Mouse (Mus musculus) layer of hippocampus, postnatal 14 days (tissue): ENCODE data around the gene Srrt. TPM values are rescaled to one million over a fixed set of nuclear protein-coding genes. Genes with fewer than 3 reads are reported as not detected.
"Not testable (repeated sequence)": the region's sequence is repeated elsewhere in the genome, so short reads cannot be mapped to it uniquely, and the experiment has no call there.

Source experiments
- DNase-seq, 2 experiments: peaks; one replicate each; pipeline ENCODE4 v3.0.0; 2021 to 2022; ENCODE audit warnings: low spot score in 2 of 2, mixed read lengths in 1 of 2
- total RNA-seq, 2 experiments: library from RNA; stranded (reverse); gene quantifications; 2 replicates each; pipeline ENCODE4 v1.2.3; 2021

Gene Srrt
- total RNA-seq, 2 experiments from 2014 or later = 189 to 217 TPM

GRCm38 (mm10) chr5:137301253-137301652, 6.2 kb downstream of the Srrt start:
- no peak for DNase-seq

GRCm38 (mm10) chr5:137299240-137299639, 8.2 kb downstream of the Srrt start:
- no peak for DNase-seq

GRCm38 (mm10) chr5:137297126-137297525, 10.3 kb downstream of the Srrt start:
- no peak for DNase-seq

DNA sequence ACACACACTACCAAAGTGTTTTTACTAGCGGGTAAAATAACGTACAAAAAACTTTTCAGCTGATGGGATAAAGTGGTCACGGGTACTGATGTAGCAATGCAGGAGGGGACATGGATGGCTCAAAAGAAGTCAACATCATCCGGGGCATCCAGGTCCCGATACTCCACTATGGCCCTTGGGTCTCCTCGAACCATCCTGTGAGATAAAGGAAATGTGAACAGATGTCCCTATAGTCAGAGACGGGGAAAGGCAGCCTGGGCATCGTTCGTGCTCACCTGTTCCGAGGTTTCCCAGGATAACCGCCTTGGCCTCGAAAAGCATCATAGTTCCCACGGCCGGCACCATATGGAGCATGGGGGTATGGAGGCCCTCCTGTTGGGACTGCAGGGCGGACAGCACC, 11.8 kb downstream of the Srrt start:
- no peak for DNase-seq

DNA sequence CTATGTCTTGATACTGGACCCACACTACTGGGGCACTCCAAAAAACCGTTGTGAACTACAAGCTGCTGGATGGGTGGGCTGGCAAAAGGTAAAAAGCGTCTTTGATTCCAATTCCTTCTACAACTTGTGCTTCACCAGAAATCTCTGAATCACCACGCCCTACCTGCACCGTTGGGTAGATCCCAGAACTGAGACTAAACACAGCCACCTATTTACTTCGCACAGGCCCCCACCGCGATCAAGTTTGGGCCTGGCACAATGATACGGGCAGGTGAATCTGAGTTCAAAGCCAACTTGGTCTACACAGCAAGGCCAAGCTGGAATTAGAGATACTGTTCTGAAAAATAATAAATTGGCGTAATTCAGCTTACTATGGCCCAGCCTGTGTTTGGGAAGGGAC, 12.2 kb downstream of the Srrt start:
- no peak for DNase-seq

- DNase-seq = no peak
These were observed 12.8 kb downstream of the Srrt start for GRCm38 (mm10) chr5:137294744-137295093.

DNA sequence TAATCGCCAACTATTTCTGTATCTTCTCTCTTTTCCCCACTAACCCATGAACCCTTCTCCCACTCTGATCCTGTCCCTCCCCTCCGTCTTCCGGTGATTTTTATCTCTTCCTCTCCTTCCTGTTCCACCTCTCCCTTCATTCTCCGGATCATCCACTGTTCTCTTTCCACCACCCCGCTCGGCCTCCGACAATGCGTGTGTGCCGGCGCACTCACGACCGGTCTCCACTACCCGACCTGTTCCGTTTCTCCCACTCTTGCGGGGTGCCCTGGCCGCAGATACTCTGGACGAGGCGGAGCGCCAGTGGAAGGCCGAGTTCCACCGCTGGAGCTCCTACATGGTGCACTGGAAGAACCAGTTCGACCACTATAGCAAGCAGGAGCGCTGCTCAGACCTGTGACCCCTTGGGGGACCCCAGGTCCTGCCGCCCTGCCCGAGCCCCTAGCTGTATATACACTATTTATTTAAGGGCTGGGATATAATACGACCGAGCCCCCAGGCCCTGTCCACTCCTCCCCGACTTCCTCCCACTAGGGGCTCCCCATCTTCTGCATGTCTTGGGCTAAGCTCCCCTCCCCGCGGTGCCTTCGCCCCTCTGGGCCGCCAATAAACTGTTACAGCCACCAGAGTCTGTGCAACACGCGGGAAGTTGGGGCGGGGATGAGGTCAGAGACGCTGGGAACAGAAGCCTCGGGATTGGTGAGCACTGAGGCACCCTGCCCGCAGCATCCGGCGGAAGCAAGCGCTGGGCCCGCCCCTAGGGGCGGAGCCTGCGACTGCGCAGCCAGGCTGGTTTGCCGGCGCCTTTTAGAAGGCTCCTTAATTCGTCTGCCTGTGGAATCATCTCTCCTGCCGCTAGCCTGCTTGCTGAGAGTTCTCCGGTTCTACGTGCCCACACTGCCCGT, 13.4 kb downstream of the Srrt start, which contains the start of gene Ufsp1:
Ufsp1 (plus strand) TSS at position 791 of the 905 bp plus-strand sequence.
- DNase-seq = peak; percentile 95 to 97

- DNase-seq = no peak
These were observed 14.2 kb downstream of the Srrt start for GRCm38 (mm10) chr5:137293282-137293681.

GRCm38 (mm10) chr5:137291381-137291926, 16.0 kb downstream of the Srrt start:
- DNase-seq = no peak

GRCm38 (mm10) chr5:137290677-137291076, 16.8 kb downstream of the Srrt start:
- no peak for DNase-seq

GRCm38 (mm10) chr5:137289591-137290365, 17.7 kb downstream of the Srrt start:
- no peak for DNase-seq

- DNase-seq = peak; percentile 57 to 59
These were observed 18.4 kb downstream of the Srrt start for GRCm38 (mm10) chr5:137288999-137289470.

DNA sequence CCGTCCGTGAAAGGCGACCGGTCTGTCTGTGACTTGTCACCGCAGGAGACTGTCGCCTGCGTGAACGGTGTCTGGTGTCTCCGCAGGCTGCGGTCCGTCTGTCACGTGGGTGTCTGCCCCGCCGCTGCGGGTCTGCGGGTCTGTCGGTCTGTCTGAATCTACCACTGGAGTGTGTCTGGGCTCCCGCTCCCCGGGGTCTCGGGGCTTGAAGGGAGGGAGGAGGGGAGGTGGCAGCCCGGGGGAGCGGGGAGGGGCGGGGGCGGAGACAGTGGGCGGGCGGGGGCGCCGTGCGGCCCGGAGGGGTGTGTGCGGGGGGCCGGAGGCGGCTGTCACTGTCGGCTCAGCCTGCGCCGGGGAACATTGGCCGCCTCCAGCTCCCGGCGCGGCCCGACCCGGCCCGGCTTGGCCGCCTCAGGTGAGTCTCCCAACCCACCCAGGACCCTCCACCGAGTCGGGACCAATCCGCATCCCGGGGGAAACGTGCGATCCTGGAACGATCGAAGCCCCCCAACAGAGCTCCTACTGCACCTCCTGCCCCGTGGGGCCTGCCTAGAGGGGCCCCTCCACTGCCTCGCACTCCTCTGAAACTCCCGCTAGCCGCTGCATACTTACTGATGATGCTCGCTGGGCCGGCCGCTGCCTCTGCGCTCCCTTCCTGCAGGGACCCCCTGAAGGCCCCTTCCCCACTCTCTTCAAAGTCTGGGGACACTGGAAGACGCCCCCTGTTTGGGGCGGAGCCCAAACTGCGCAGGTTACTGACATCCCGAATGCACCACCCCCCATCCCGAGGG, 19.3 kb downstream of the Srrt start:
- peak in 1 of 2 experiments; percentile 56 for DNase-seq

DNA sequence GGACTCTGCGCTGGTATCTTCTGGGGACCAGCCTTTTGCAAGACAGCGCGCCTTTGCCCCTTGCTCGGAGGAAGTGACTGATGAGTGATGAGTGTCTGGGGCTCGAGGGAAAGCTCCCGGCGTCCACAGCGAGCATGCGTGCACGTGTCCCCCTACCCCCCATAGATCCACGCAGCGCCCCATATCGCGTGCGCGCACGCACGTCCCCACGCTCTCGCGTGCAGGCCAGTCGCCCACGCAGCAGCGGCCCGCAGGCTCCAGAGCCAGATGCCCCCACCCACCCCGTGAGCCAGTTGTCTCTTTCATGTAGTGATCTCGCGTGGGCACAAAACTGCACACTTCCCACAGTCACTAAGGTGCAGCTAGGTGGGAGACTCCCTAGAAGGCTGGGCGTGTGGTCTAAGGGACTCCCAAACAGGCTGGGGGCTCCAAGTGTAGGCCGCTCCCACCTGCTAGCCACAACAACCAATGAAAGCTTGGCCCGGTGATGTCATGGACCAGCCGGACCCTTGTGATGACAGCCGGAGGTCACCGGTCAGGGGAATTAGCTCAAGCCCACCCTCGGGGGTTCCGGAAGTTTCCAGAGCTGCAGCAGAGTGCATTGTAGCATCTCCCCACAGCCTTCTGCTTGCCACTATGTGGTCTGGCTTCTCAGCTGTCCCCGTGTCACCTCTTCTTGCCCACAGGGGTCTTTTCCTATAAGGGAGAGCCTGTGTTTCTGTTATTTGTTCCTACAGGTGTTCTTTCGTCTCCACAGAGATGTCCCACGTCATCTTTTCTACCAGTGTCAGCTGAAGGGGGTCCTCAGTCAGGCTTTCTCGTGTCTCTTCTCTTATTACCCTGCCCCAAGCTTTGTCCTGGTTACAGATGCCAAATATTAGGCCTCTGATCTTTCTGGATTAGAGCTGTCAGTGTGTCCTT, 20.2 kb downstream of the Srrt start, which contains the start of gene Ache:
Ache (plus strand) TSS at position 488 of the 921 bp plus-strand sequence.
- DNase-seq = peak; percentile 67 to 76

- DNase-seq = peak; percentile 88 to 92
These were observed 20.8 kb downstream of the Srrt start for GRCm38 (mm10) chr5:137286655-137287031.

- DNase-seq = no peak
These were observed 21.5 kb downstream of the Srrt start for GRCm38 (mm10) chr5:137285986-137286385.

- DNase-seq = peak in 1 of 2 experiments; percentile 47
These were observed 22.4 kb downstream of the Srrt start for GRCm38 (mm10) chr5:137285045-137285444.

GRCm38 (mm10) chr5:137284411-137284810, 23.1 kb downstream of the Srrt start:
- not testable (repeated sequence) for DNase-seq
